Mouse (Mus musculus): ENCODE results near the gene Tmem243.

Gene Tmem243

GRCm38 (mm10) chr5:9100207-9100848, at the start of gene Tmem243:
Gene Tmem243, plus strand, starts transcription at chr5:9100668.
- in situ Hi-C loops (cut with MboI; ENCODE audit: unreplicated experiment in 2 of 2), result no loop called here

- in situ Hi-C loops (cut with MboI; ENCODE audit: unreplicated experiment in 2 of 2), result loop anchor here in 1 of 2 experiments (25.0 kb wide), 1 partner anchor 206 kb away; the partner anchor contains the start of gene 9330182L06Rik
These were observed 44.3 kb upstream of the Tmem243 start for GRCm38 (mm10) chr5:9056020-9056660.

- in situ Hi-C loops (cut with MboI; ENCODE audit: unreplicated experiment in 2 of 2), result loop anchor here in 1 of 2 experiments (25.0 kb wide), 1 partner anchor 205 kb away; the partner anchor contains the start of gene 9330182L06Rik
These were observed 43.1 kb upstream of the Tmem243 start for GRCm38 (mm10) chr5:9057277-9057879.

- in situ Hi-C loops (cut with MboI; ENCODE audit: unreplicated experiment in 2 of 2), result loop anchor here (10.0 to 25.0 kb wide), 6 partner anchors 55 to 895 kb away; partner anchors contain the start of gene 9330182L06Rik (in 1 of the 2)
These were observed 41.0 kb upstream of the Tmem243 start for GRCm38 (mm10) chr5:9059303-9060023.

- in situ Hi-C loops (cut with MboI; ENCODE audit: unreplicated experiment in 2 of 2), result loop anchor here (10.0 to 25.0 kb wide), 6 partner anchors 55 to 895 kb away; partner anchors contain the start of gene 9330182L06Rik (in 1 of the 2)
These were observed 40.2 kb upstream of the Tmem243 start for GRCm38 (mm10) chr5:9060228-9060627.

GRCm38 (mm10) chr5:9064217-9064616, 36.3 kb upstream of the Tmem243 start:
- in situ Hi-C loops (cut with MboI; ENCODE audit: unreplicated experiment in 2 of 2), result loop anchor here (10.0 to 25.0 kb wide), 6 partner anchors 51 to 899 kb away; partner anchors contain the start of gene 9330182L06Rik (in 1 of the 2)

GRCm38 (mm10) chr5:9068886-9069285, 31.6 kb upstream of the Tmem243 start:
- in situ Hi-C loops (cut with MboI; ENCODE audit: unreplicated experiment in 2 of 2), result loop anchor here (10.0 to 25.0 kb wide), 6 partner anchors 46 to 904 kb away; partner anchors contain the start of gene 9330182L06Rik (in 1 of the 2)

GRCm38 (mm10) chr5:9069599-9070209, 30.8 kb upstream of the Tmem243 start:
- in situ Hi-C loops (cut with MboI; ENCODE audit: unreplicated experiment in 2 of 2), result loop anchor here (10.0 to 25.0 kb wide), 7 partner anchors 45 to 905 kb away; partner anchors contain the start of gene 9330182L06Rik (in 1 of the 2)

- in situ Hi-C loops (cut with MboI; ENCODE audit: unreplicated experiment in 2 of 2), result loop anchor here in 1 of 2 experiments (10.0 to 25.0 kb wide), 2 partner anchors 191 to 353 kb away; partner anchors contain the start of gene 9330182L06Rik
These were observed 29.1 kb upstream of the Tmem243 start for GRCm38 (mm10) chr5:9071360-9071759.

GRCm38 (mm10) chr5:9073177-9073854, 27.2 kb upstream of the Tmem243 start:
- in situ Hi-C loops (cut with MboI; ENCODE audit: unreplicated experiment in 2 of 2), result loop anchor here in 1 of 2 experiments (10.0 to 25.0 kb wide), 2 partner anchors 189 to 351 kb away; partner anchors contain the start of gene 9330182L06Rik

GRCm38 (mm10) chr5:9079773-9080501, 20.5 kb upstream of the Tmem243 start:
- in situ Hi-C loops (cut with MboI; ENCODE audit: unreplicated experiment in 2 of 2), result loop anchor here in 1 of 2 experiments (5.0 to 25.0 kb wide), 3 partner anchors 37 to 1018 kb away; no protein-coding TSS in a partner anchor

GRCm38 (mm10) chr5:9086924-9087719, 13.3 kb upstream of the Tmem243 start:
- in situ Hi-C loops (cut with MboI; ENCODE audit: unreplicated experiment in 2 of 2), result loop anchor here in 1 of 2 experiments (25.0 kb wide), 1 partner anchor 1025 kb away; no protein-coding TSS in a partner anchor

GRCm38 (mm10) chr5:9090493-9091106, 9.9 kb upstream of the Tmem243 start:
- in situ Hi-C loops (cut with MboI; ENCODE audit: unreplicated experiment in 2 of 2), result loop anchor here in 1 of 2 experiments (25.0 kb wide), 1 partner anchor 1028 kb away; no protein-coding TSS in a partner anchor

- in situ Hi-C loops (cut with MboI; ENCODE audit: unreplicated experiment in 2 of 2), result loop anchor here in 1 of 2 experiments (25.0 kb wide), 1 partner anchor 1030 kb away; no protein-coding TSS in a partner anchor
These were observed 7.8 kb upstream of the Tmem243 start for GRCm38 (mm10) chr5:9092716-9093115.

- in situ Hi-C loops (cut with MboI; ENCODE audit: unreplicated experiment in 2 of 2), result loop anchor here in 1 of 2 experiments (25.0 kb wide), 1 partner anchor 1031 kb away; no protein-coding TSS in a partner anchor
These were observed 7.0 kb upstream of the Tmem243 start for GRCm38 (mm10) chr5:9093490-9093889.
